Mouse (Mus musculus): Measurements from ENCODE around the gene Txnrd1. TPM values are rescaled to one million over a fixed set of nuclear protein-coding genes. Genes with fewer than 3 reads are reported as not detected.

The Txnrd1 gene
- polyA plus RNA-seq, 1 experiment = 32.2 TPM

DNA sequence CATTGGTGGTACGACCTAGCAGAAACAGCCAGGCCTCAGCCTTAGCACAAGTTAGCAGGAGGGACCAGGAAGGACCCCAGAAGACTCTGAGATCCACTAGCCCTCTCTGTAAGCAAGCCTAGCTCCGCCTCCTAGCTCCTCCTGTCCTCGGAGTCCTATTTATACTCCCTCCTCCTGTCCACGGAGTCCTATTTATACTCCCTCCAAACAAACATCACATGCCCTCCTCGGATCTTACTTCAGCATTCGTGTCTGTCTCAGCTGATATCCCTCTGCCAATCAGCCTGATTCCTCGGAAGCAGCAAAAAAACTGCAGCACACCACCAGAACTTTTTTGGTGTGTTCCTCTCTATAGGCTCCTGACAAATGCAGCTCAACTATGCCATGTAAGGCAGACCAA is 65.1 kb downstream of the Txnrd1 start:
- no peak for DNase-seq
- H3K4me1 ChIP-seq (replicated peaks; ENCODE audit: control insufficient read depth, insufficient read depth, low read length) = peaks cover 20% of the 10 kb centered on the region
- no peak overlapping the region for H3K27ac ChIP-seq (ENCODE audit: control insufficient read depth, insufficient read depth, low read length)
- no peaks in the 10 kb centered on the region; the same call in 1 of the 2 replicates for H3K27me3 ChIP-seq (ENCODE audit: control insufficient read depth, insufficient read depth, low read length)
- WGBS = 93% methylated on average over 7 of the region's 7 CpGs
- H3K36me3 ChIP-seq (ENCODE audit: control insufficient read depth, insufficient read depth, low read length) = peaks cover 5% of the 10 kb centered on the region
- TF ChIP-seq POLR2A (IDR thresholded peaks at IDR 0.05; ENCODE audit: control insufficient read depth, extremely low read depth, insufficient read depth, low read length, poor library complexity) (no peak), CTCF (IDR thresholded peaks at IDR 0.05; ENCODE audit: borderline replicate concordance, control insufficient read depth, extremely low read depth, insufficient read depth, low read length, poor library complexity) (no peak)
- H3K4me3 ChIP-seq (ENCODE audit: control insufficient read depth, insufficient read depth, low read length) = no peak overlapping the region

- Histone ChIP-seq H3K4me1 (replicated peaks; ENCODE audit: control insufficient read depth, insufficient read depth, low read length) (peaks cover 18% of the 10 kb centered on the region), H3K4me3 (ENCODE audit: control insufficient read depth, insufficient read depth, low read length) (peak overlapping the region; percentile 7), H3K36me3 (ENCODE audit: control insufficient read depth, insufficient read depth, low read length) (peaks cover 5% of the 10 kb centered on the region), H3K27me3 (ENCODE audit: control insufficient read depth, insufficient read depth, low read length) (no peaks in the 10 kb centered on the region; the same call in 1 of the 2 replicates), H3K27ac (ENCODE audit: control insufficient read depth, insufficient read depth, low read length) (no peak overlapping the region)
- WGBS = 19% methylated on average over 16 of the region's 16 CpGs
- no peak for DNase-seq
- TF ChIP-seq CTCF (IDR thresholded peaks at IDR 0.05; ENCODE audit: borderline replicate concordance, control insufficient read depth, extremely low read depth, insufficient read depth, low read length, poor library complexity) (no peak), POLR2A (IDR thresholded peaks at IDR 0.05; ENCODE audit: control insufficient read depth, extremely low read depth, insufficient read depth, low read length, poor library complexity) (no peak)
These were observed 66.2 kb downstream of the Txnrd1 start for GRCm38 (mm10) chr10:82899810-82900421.

- 83% methylated on average over 7 of the region's 7 CpGs for WGBS
- no peak for DNase-seq
- no peak overlapping the region for H3K4me3 ChIP-seq (ENCODE audit: control insufficient read depth, insufficient read depth, low read length)
These were observed 66.8 kb downstream of the Txnrd1 start for GRCm38 (mm10) chr10:82900546-82900945.

DNA sequence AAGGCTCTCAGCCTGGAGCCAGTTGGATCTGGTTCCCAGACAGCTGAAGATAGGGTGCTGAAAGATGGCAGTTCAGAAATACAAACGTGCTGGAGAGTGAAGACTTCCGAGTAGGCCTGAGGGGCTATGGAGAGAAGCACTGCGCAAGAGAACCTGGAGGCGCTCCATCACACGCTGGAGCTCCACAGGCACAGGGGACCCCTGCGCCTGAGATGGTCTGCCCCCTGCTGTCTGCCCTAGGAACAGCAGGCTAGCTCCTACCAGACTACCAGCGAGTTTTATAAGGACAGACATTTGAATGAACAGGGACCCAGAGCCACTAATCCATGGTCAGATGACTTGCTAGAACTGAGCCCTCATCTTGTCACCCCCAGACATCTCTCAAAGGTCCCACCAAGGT is 67.7 kb downstream of the Txnrd1 start:
- H3K36me3 ChIP-seq (ENCODE audit: control insufficient read depth, insufficient read depth, low read length) = no peaks in the 10 kb centered on the region; the same call in 1 of the 2 replicates
- H3K27me3 ChIP-seq (ENCODE audit: control insufficient read depth, insufficient read depth, low read length) = no peaks in the 10 kb centered on the region
- TF ChIP-seq POLR2A (IDR thresholded peaks at IDR 0.05; ENCODE audit: control insufficient read depth, extremely low read depth, insufficient read depth, low read length, poor library complexity) = no peak
- peak; percentile 96 for TF ChIP-seq CTCF (IDR thresholded peaks at IDR 0.05; ENCODE audit: borderline replicate concordance, control insufficient read depth, extremely low read depth, insufficient read depth, low read length, poor library complexity)
- peak; percentile 92 for DNase-seq
- no peak overlapping the region for H3K4me3 ChIP-seq (ENCODE audit: control insufficient read depth, insufficient read depth, low read length)
- H3K4me1 ChIP-seq (replicated peaks; ENCODE audit: control insufficient read depth, insufficient read depth, low read length) = peaks cover 12% of the 10 kb centered on the region; the same call in 1 of the 2 replicates
- 4% methylated on average over 7 of the region's 7 CpGs for WGBS
- H3K27ac ChIP-seq (ENCODE audit: control insufficient read depth, insufficient read depth, low read length) = no peak overlapping the region

More at GRCm38 (mm10) chr10:82900546-82900945, 66.8 kb downstream of the Txnrd1 start:
- Histone ChIP-seq H3K27me3 (ENCODE audit: control insufficient read depth, insufficient read depth, low read length) (no peaks in the 10 kb centered on the region; the same call in 1 of the 2 replicates), H3K36me3 (ENCODE audit: control insufficient read depth, insufficient read depth, low read length) (peaks cover 5% of the 10 kb centered on the region), H3K27ac (ENCODE audit: control insufficient read depth, insufficient read depth, low read length) (no peak overlapping the region), H3K4me1 (replicated peaks; ENCODE audit: control insufficient read depth, insufficient read depth, low read length) (peaks cover 13% of the 10 kb centered on the region)
- TF ChIP-seq POLR2A (IDR thresholded peaks at IDR 0.05; ENCODE audit: control insufficient read depth, extremely low read depth, insufficient read depth, low read length, poor library complexity) (no peak), CTCF (IDR thresholded peaks at IDR 0.05; ENCODE audit: borderline replicate concordance, control insufficient read depth, extremely low read depth, insufficient read depth, low read length, poor library complexity) (no peak)

GRCm38 (mm10) chr10:82908526-82908925 is 74.8 kb downstream of the Txnrd1 start:
- WGBS = 94% methylated on average over 7 of the region's 7 CpGs
- no peak for DNase-seq
- Histone ChIP-seq H3K36me3 (ENCODE audit: control insufficient read depth, insufficient read depth, low read length) (no peaks in the 10 kb centered on the region), H3K27ac (ENCODE audit: control insufficient read depth, insufficient read depth, low read length) (no peak overlapping the region), H3K27me3 (ENCODE audit: control insufficient read depth, insufficient read depth, low read length) (no peaks in the 10 kb centered on the region), H3K4me3 (ENCODE audit: control insufficient read depth, insufficient read depth, low read length) (no peak overlapping the region), H3K4me1 (replicated peaks; ENCODE audit: control insufficient read depth, insufficient read depth, low read length) (peaks cover 3% of the 10 kb centered on the region)
- TF ChIP-seq POLR2A (IDR thresholded peaks at IDR 0.05; ENCODE audit: control insufficient read depth, extremely low read depth, insufficient read depth, low read length, poor library complexity) = no peak
- TF ChIP-seq CTCF (IDR thresholded peaks at IDR 0.05; ENCODE audit: borderline replicate concordance, control insufficient read depth, extremely low read depth, insufficient read depth, low read length, poor library complexity) = no peak

GRCm38 (mm10) chr10:82909382-82909781 is 75.6 kb downstream of the Txnrd1 start:
- H3K4me1 ChIP-seq (replicated peaks; ENCODE audit: control insufficient read depth, insufficient read depth, low read length) = peaks cover 3% of the 10 kb centered on the region
- no peaks in the 10 kb centered on the region for H3K36me3 ChIP-seq (ENCODE audit: control insufficient read depth, insufficient read depth, low read length)
- TF ChIP-seq CTCF (IDR thresholded peaks at IDR 0.05; ENCODE audit: borderline replicate concordance, control insufficient read depth, extremely low read depth, insufficient read depth, low read length, poor library complexity) (no peak), POLR2A (IDR thresholded peaks at IDR 0.05; ENCODE audit: control insufficient read depth, extremely low read depth, insufficient read depth, low read length, poor library complexity) (no peak)
- H3K4me3 ChIP-seq (ENCODE audit: control insufficient read depth, insufficient read depth, low read length) = no peak overlapping the region
- no peaks in the 10 kb centered on the region for H3K27me3 ChIP-seq (ENCODE audit: control insufficient read depth, insufficient read depth, low read length)
- 21% methylated on average over 9 of the region's 9 CpGs for WGBS
- DNase-seq = peak; percentile 59
- no peak overlapping the region for H3K27ac ChIP-seq (ENCODE audit: control insufficient read depth, insufficient read depth, low read length)

All from thymus, adult 2 months (tissue).